Mouse (Mus musculus) limb, embryonic 10.5 days (tissue): Measurements from ENCODE around the gene Dnmt3b. TPM values are rescaled to one million over a fixed set of nuclear protein-coding genes. Genes with fewer than 3 reads are reported as not detected.

ENCODE experiments used
- DNase-seq: peaks from one replicate; pipeline ENCODE4 v3.0.0-alpha.2; 2017; ENCODE audit warnings: low spot score
- H3K27ac ChIP-seq: fragments of 300-500 bp; sonication (generic); 2 replicates; pipeline ENCODE4 v1.5.1; 2016; ENCODE audit warnings: mild to moderate bottlenecking
- H3K27me3 ChIP-seq: fragments of 300-500 bp; sonication (generic); 2 replicates; pipeline ENCODE4 v1.6.1; 2016; ENCODE audit warnings: low read depth, mild to moderate bottlenecking; ENCODE audit not compliant: poor library complexity, severe bottlenecking
- H3K36me3 ChIP-seq: fragments of 300-500 bp; sonication (generic); 2 replicates; pipeline ENCODE4 v1.6.1; 2016; ENCODE audit warnings: mild to moderate bottlenecking, moderate library complexity
- H3K4me1 ChIP-seq: fragments of 300-500 bp; sonication (generic); 2 replicates; pipeline ENCODE4 v1.6.1; 2016
- H3K4me3 ChIP-seq: fragments of 300-500 bp; sonication (generic); 2 replicates; pipeline ENCODE4 v1.5.1; 2016; ENCODE audit warnings: mild to moderate bottlenecking, moderate library complexity
- H3K9me3 ChIP-seq: fragments of 300-500 bp; sonication (generic); replicated peaks from 2 replicates; pipeline ENCODE4 v1.6.1; 2016; ENCODE audit warnings: mild to moderate bottlenecking
- WGBS: fragments of 180-500 bp; shearing (Covaris S2); methylation state at CpG from one replicate; pipeline ENCODE4 v1.1.7; 2016; 5-methylcytosine and 5-hydroxymethylcytosine counted together
- polyA plus RNA-seq: library from polyadenylated mRNA; unstranded; fragments of >200 nt; fragmentation: Nextera tagmentation; extraction: Ambion mirVana; gene quantifications from 2 replicates; pipeline ENCODE4 v1.2.1, GENCODE M21; 2016

Gene Dnmt3b
- 26.1 and 26.2 TPM in 2 replicates for polyA plus RNA-seq

GRCm38 (mm10) chr2:153649298-153650013 lies at the start of gene Dnmt3b:
TSS of gene Dnmt3b (plus strand) at chr2:153649450.
- DNase-seq = peak; percentile 81
- no peaks in the 10 kb centered on the region for H3K9me3 ChIP-seq
- peaks cover 36% of the 10 kb centered on the region for H3K4me1 ChIP-seq
- WGBS = under 1% methylated on average over 80 of the region's 93 CpGs
- peaks cover 10% of the 10 kb centered on the region for H3K27me3 ChIP-seq
- peak within 1 kb of the TSS; percentile 94 for H3K27ac ChIP-seq
- peaks cover 6% of the 10 kb centered on the region; the same call in 1 of the 2 replicates for H3K36me3 ChIP-seq
- H3K4me3 ChIP-seq = peak within 1 kb of the TSS; percentile 89

GRCm38 (mm10) chr2:153600021-153600666 lies 49.1 kb upstream of the Dnmt3b start:
- Histone ChIP-seq H3K27ac (peak overlapping the region; percentile 39; the same call in 1 of the 2 replicates), H3K4me1 (peaks cover 14% of the 10 kb centered on the region), H3K27me3 (no peaks in the 10 kb centered on the region), H3K4me3 (no peak overlapping the region), H3K36me3 (no peaks in the 10 kb centered on the region), H3K9me3 (no peaks in the 10 kb centered on the region)
- DNase-seq = peak; percentile 45
- WGBS = 66% methylated on average over 6 of the region's 6 CpGs

- no peaks in the 10 kb centered on the region for H3K9me3 ChIP-seq
- H3K4me1 ChIP-seq = peaks cover 14% of the 10 kb centered on the region
- WGBS = 64% methylated on average over 16 of the region's 16 CpGs
- DNase-seq = no peak
- H3K4me3 ChIP-seq = no peak overlapping the region
- H3K27ac ChIP-seq = no peak overlapping the region
- H3K36me3 ChIP-seq = no peaks in the 10 kb centered on the region
- H3K27me3 ChIP-seq = no peaks in the 10 kb centered on the region
Measured at GRCm38 (mm10) chr2:153600667-153601648, 48.3 kb upstream of the Dnmt3b start.

- Histone ChIP-seq H3K27ac (no peak overlapping the region), H3K27me3 (no peaks in the 10 kb centered on the region), H3K36me3 (no peaks in the 10 kb centered on the region), H3K4me1 (peaks cover 11% of the 10 kb centered on the region), H3K9me3 (no peaks in the 10 kb centered on the region), H3K4me3 (no peak overlapping the region)
- DNase-seq = no peak
- 29% methylated on average over 4 of the region's 4 CpGs for WGBS
Measured at GRCm38 (mm10) chr2:153603724-153604123, 45.5 kb upstream of the Dnmt3b start.

- no peaks in the 10 kb centered on the region for H3K27me3 ChIP-seq
- 75% methylated on average over 3 of the region's 3 CpGs for WGBS
- no peak for DNase-seq
- H3K36me3 ChIP-seq = no peaks in the 10 kb centered on the region
- no peak overlapping the region for H3K27ac ChIP-seq
- no peaks in the 10 kb centered on the region for H3K9me3 ChIP-seq
- H3K4me1 ChIP-seq = peaks cover 21% of the 10 kb centered on the region
- H3K4me3 ChIP-seq = no peak overlapping the region
Measured at GRCm38 (mm10) chr2:153606421-153606820, 42.8 kb upstream of the Dnmt3b start.

GRCm38 (mm10) chr2:153607870-153608515 lies 41.3 kb upstream of the Dnmt3b start:
- Histone ChIP-seq H3K27me3 (no peaks in the 10 kb centered on the region), H3K4me1 (peaks cover 21% of the 10 kb centered on the region), H3K27ac (no peak overlapping the region), H3K9me3 (no peaks in the 10 kb centered on the region), H3K36me3 (no peaks in the 10 kb centered on the region), H3K4me3 (no peak overlapping the region)
- WGBS = 87% methylated on average over 13 of the region's 13 CpGs
- DNase-seq = no peak

GRCm38 (mm10) chr2:153609058-153609457 lies 40.2 kb upstream of the Dnmt3b start:
- Histone ChIP-seq H3K4me1 (peaks cover 21% of the 10 kb centered on the region), H3K9me3 (no peaks in the 10 kb centered on the region), H3K27ac (peak overlapping the region; percentile 87; the same call in 1 of the 2 replicates), H3K4me3 (no peak overlapping the region), H3K27me3 (no peaks in the 10 kb centered on the region), H3K36me3 (no peaks in the 10 kb centered on the region)
- WGBS = 83% methylated on average over 8 of the region's 8 CpGs
- no peak for DNase-seq

GRCm38 (mm10) chr2:153609548-153609947 lies 39.7 kb upstream of the Dnmt3b start:
- peak; percentile 90 for DNase-seq
- Histone ChIP-seq H3K9me3 (no peaks in the 10 kb centered on the region), H3K4me1 (peaks cover 21% of the 10 kb centered on the region), H3K36me3 (no peaks in the 10 kb centered on the region), H3K27me3 (no peaks in the 10 kb centered on the region), H3K4me3 (0 out of 2 replicates have a peak overlapping the region, but pooled peaks have one; percentile 15), H3K27ac (peak overlapping the region; percentile 87)
- WGBS = 9% methylated on average over 9 of the region's 9 CpGs

- Histone ChIP-seq H3K36me3 (no peaks in the 10 kb centered on the region), H3K4me1 (peaks cover 21% of the 10 kb centered on the region), H3K27me3 (no peaks in the 10 kb centered on the region), H3K9me3 (no peaks in the 10 kb centered on the region), H3K27ac (peak overlapping the region; percentile 87), H3K4me3 (0 out of 2 replicates have a peak overlapping the region, but pooled peaks have one; percentile 8)
- 27% methylated on average over 14 of the region's 14 CpGs for WGBS
- DNase-seq = peak; percentile 62
Measured at GRCm38 (mm10) chr2:153610426-153611240, 38.6 kb upstream of the Dnmt3b start.

- DNase-seq = no peak
- no peaks in the 10 kb centered on the region for H3K27me3 ChIP-seq
- H3K4me1 ChIP-seq = peaks cover 21% of the 10 kb centered on the region
- no peaks in the 10 kb centered on the region for H3K36me3 ChIP-seq
- H3K27ac ChIP-seq = peak overlapping the region; percentile 87
- no peaks in the 10 kb centered on the region for H3K9me3 ChIP-seq
- WGBS = 68% methylated on average over 7 of the region's 7 CpGs
- no peak overlapping the region for H3K4me3 ChIP-seq
Measured at GRCm38 (mm10) chr2:153611241-153611630, 38.0 kb upstream of the Dnmt3b start.

GRCm38 (mm10) chr2:153611743-153612142 lies 37.5 kb upstream of the Dnmt3b start:
- Histone ChIP-seq H3K27me3 (no peaks in the 10 kb centered on the region), H3K4me1 (peaks cover 21% of the 10 kb centered on the region), H3K27ac (no peak overlapping the region), H3K36me3 (no peaks in the 10 kb centered on the region), H3K4me3 (no peak overlapping the region), H3K9me3 (no peaks in the 10 kb centered on the region)
- 89% methylated on average over 1 of the region's 1 CpGs for WGBS
- no peak for DNase-seq
